Mouse (Mus musculus) left cerebral cortex, adult 8-10 months (tissue): ENCODE results near the gene Gfral. TPM values are rescaled to one million over a fixed set of nuclear protein-coding genes. Genes with fewer than 3 reads are reported as not detected.
A peak's percentile ranks its signal among the peaks of the same experiment; 100 is the strongest.

ENCODE experiments used
- DNase-seq, 2 experiments: peaks; one replicate each; pipeline ENCODE4 v3.0.0; 2022; ENCODE audit warnings: low spot score in 2 of 2
- total RNA-seq, 4 experiments: library from RNA; stranded (reverse); gene quantifications; 2 replicates each; pipeline ENCODE4 v1.2.4; 2022

Gfral gene
- total RNA-seq, 4 experiments from 2014 or later, result not detected

- no peak for DNase-seq
These were observed 89.2 kb downstream of the Gfral start for GRCm38 (mm10) chr9:76124249-76124648.

GRCm38 (mm10) chr9:76122888-76123287, 90.6 kb downstream of the Gfral start:
- peak in 1 of 2 experiments; percentile 28 for DNase-seq

Other genes with a start within 250 kb of the Gfral start
- 10 to 100 TPM; 15.5 to 22.3 (median 19.0) TPM for gene Hmgcll1, start 198.8 kb downstream of the Gfral start, total RNA-seq
- gene Hcrtr2, start 110.2 kb upstream of the Gfral start, total RNA-seq, result 1 to 10 TPM; 2.3 to 3.0 (median 2.7) TPM